Mouse (Mus musculus) neutrophil, adult 5-6 weeks (primary cell): Measurements from ENCODE around the gene Snai1. TPM values are rescaled to one million over a fixed set of nuclear protein-coding genes. Genes with fewer than 3 reads are reported as not detected.

Source experiments
- ATAC-seq: fragments of 151-379, 151-347 bp; 2 replicates; pipeline ENCODE4 v1.8.0; 2017; ENCODE audit warnings: mild to moderate bottlenecking, moderate TSS enrichment; ENCODE audit not compliant: insufficient number of reproducible peaks, poor library complexity, low FRiP score, severe bottlenecking; ENCODE audit errors: extremely low read depth
- total RNA-seq: library from RNA; stranded (forward); fragments of 200-1000 nt; gene quantifications from 2 replicates; pipeline ENCODE4 v1.2.3, GENCODE M21; 2017

Snai1 gene
- total RNA-seq, 1 experiment from 2014 or later, result 3.1 TPM

- ATAC-seq, result no peak
These were observed 23.4 kb upstream of the Snai1 start for GRCm38 (mm10) chr2:167514641-167515040.

- ATAC-seq, result no peak
These were observed 22.3 kb upstream of the Snai1 start for GRCm38 (mm10) chr2:167515688-167516087.

GRCm38 (mm10) chr2:167519606-167520252, 18.3 kb upstream of the Snai1 start:
- no peak for ATAC-seq

- no peak for ATAC-seq
These were observed 9.7 kb upstream of the Snai1 start for GRCm38 (mm10) chr2:167528278-167528677.

- no peak for ATAC-seq
These were observed 8.0 kb upstream of the Snai1 start for GRCm38 (mm10) chr2:167529935-167530513.

GRCm38 (mm10) chr2:167530536-167530935, 7.5 kb upstream of the Snai1 start:
- ATAC-seq, result no peak

- ATAC-seq, result peak; percentile 69
These were observed 5.9 kb upstream of the Snai1 start for GRCm38 (mm10) chr2:167532131-167532530.

- ATAC-seq, result no peak
These were observed 4.1 kb upstream of the Snai1 start for GRCm38 (mm10) chr2:167533880-167534279.

- ATAC-seq, result no peak
These were observed 1.6 kb upstream of the Snai1 start for GRCm38 (mm10) chr2:167536320-167536945.

- no peak for ATAC-seq
These were observed 794 bp downstream of the Snai1 start for GRCm38 (mm10) chr2:167538671-167539306.

GRCm38 (mm10) chr2:167539536-167540476, 1.8 kb downstream of the Snai1 start:
- ATAC-seq, result no peak

GRCm38 (mm10) chr2:167540477-167541110, 2.6 kb downstream of the Snai1 start:
- ATAC-seq, result no peak

GRCm38 (mm10) chr2:167541324-167541723, 3.3 kb downstream of the Snai1 start:
- ATAC-seq, result no peak

GRCm38 (mm10) chr2:167541761-167542160, 3.8 kb downstream of the Snai1 start:
- ATAC-seq, result no peak

GRCm38 (mm10) chr2:167542361-167542760, 4.4 kb downstream of the Snai1 start:
- no peak for ATAC-seq

GRCm38 (mm10) chr2:167543121-167544003, 5.4 kb downstream of the Snai1 start:
- ATAC-seq, result no peak

- no peak for ATAC-seq
These were observed 6.0 kb downstream of the Snai1 start for GRCm38 (mm10) chr2:167544004-167544356.

GRCm38 (mm10) chr2:167544456-167544855, 6.5 kb downstream of the Snai1 start:
- ATAC-seq, result no peak
